Mouse (Mus musculus): ENCODE measurements around the gene Mars. TPM values are rescaled to one million over a fixed set of nuclear protein-coding genes. Genes with fewer than 3 reads are reported as not detected.

The Mars gene
- polyA plus RNA-seq, 1 experiment = 35.4 TPM

DNA sequence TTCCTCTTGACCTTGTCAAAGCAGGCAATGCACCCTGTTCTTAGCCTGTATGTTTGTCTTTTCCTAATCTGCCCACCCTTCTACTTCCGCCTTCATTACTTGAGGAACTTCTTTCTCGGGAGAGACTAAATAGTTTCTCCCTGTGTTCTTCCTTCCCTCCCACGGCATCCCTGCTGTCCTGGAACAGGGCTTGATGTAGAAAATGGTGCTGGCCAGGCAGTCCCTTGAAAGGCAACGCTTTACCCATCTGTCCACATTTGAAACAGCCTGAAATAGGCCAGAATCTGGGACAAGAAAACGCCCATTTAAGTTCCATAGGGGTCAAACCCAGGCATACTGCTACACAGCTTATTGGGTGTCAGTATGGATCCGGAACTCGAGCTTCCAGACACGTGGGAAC, 38.2 kb upstream of the Mars start:
- DNase-seq = no peak
- 74% methylated on average over 8 of the region's 8 CpGs for WGBS
- Histone ChIP-seq H3K4me1 (ENCODE audit: control insufficient read depth, insufficient read depth, low read length) (no peaks in the 10 kb centered on the region), H3K4me3 (replicated peaks; ENCODE audit: extremely low read depth, low read depth, low read length) (no peak overlapping the region)
- no peak for TF ChIP-seq POLR2A (IDR thresholded peaks at IDR 0.05; ENCODE audit: borderline replicate concordance, extremely low read depth, low read depth, low read length)
- no peak for TF ChIP-seq CTCF (IDR thresholded peaks at IDR 0.05; ENCODE audit: insufficient read depth, low read length)

GRCm38 (mm10) chr10:127348957-127349356, 37.4 kb upstream of the Mars start:
- TF ChIP-seq CTCF (IDR thresholded peaks at IDR 0.05; ENCODE audit: insufficient read depth, low read length) (peak; percentile 24; the same call in 1 of the 2 replicates), POLR2A (IDR thresholded peaks at IDR 0.05; ENCODE audit: borderline replicate concordance, extremely low read depth, low read depth, low read length) (no peak)
- no peak for DNase-seq
- WGBS = 56% methylated on average over 4 of the region's 4 CpGs
- Histone ChIP-seq H3K4me1 (ENCODE audit: control insufficient read depth, insufficient read depth, low read length) (no peaks in the 10 kb centered on the region), H3K4me3 (replicated peaks; ENCODE audit: extremely low read depth, low read depth, low read length) (no peak overlapping the region)

GRCm38 (mm10) chr10:127346173-127346572, 34.6 kb upstream of the Mars start:
- DNase-seq = no peak
- 73% methylated on average over 3 of the region's 3 CpGs for WGBS
- Histone ChIP-seq H3K4me1 (ENCODE audit: control insufficient read depth, insufficient read depth, low read length) (0 out of 2 replicates have a peak, but pooled peaks cover 2% of the 10 kb centered on the region), H3K4me3 (replicated peaks; ENCODE audit: extremely low read depth, low read depth, low read length) (no peak overlapping the region)
- TF ChIP-seq CTCF (IDR thresholded peaks at IDR 0.05; ENCODE audit: insufficient read depth, low read length) = no peak
- no peak for TF ChIP-seq POLR2A (IDR thresholded peaks at IDR 0.05; ENCODE audit: borderline replicate concordance, extremely low read depth, low read depth, low read length)

DNA sequence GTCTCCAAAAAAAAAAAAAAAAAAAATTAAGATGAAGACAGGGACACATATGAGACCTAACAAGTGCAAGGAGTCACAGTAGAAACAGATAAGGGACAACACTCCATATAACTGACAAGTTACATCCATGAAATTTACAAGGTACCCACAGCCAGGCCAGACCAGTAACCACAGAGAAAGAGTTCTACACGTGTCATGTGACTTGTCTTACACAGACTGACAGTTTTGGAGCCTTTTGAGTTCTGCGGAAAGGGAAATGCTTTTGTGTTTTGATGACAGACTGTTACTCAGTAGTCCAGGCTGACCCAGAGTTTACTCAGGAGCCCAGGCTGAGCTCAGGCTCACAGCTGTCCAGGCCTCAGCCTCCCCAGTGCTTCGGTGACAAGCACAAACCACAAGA, 31.4 kb upstream of the Mars start:
- H3K4me1 ChIP-seq (ENCODE audit: control insufficient read depth, insufficient read depth, low read length) = peaks cover 2% of the 10 kb centered on the region; the same call in 1 of the 2 replicates
- no peak overlapping the region for H3K4me3 ChIP-seq (replicated peaks; ENCODE audit: extremely low read depth, low read depth, low read length)
- 64% methylated on average over 3 of the region's 3 CpGs for WGBS
- DNase-seq = no peak
- TF ChIP-seq CTCF (IDR thresholded peaks at IDR 0.05; ENCODE audit: insufficient read depth, low read length) (no peak), POLR2A (IDR thresholded peaks at IDR 0.05; ENCODE audit: borderline replicate concordance, extremely low read depth, low read depth, low read length) (no peak)

- peaks cover 2% of the 10 kb centered on the region; the same call in 1 of the 2 replicates for H3K4me1 ChIP-seq (ENCODE audit: control insufficient read depth, insufficient read depth, low read length)
- peak within 1 kb of the TSS; percentile 64 for H3K4me3 ChIP-seq (replicated peaks; ENCODE audit: extremely low read depth, low read depth, low read length)
- peak; percentile 87 for DNase-seq
- under 1% methylated on average over 29 of the region's 29 CpGs for WGBS
- no peak; the same call in 1 of the 2 replicates for TF ChIP-seq POLR2A (IDR thresholded peaks at IDR 0.05; ENCODE audit: borderline replicate concordance, extremely low read depth, low read depth, low read length)
- TF ChIP-seq CTCF (IDR thresholded peaks at IDR 0.05; ENCODE audit: insufficient read depth, low read length) = peak; percentile 94
These were observed 30.5 kb upstream of the Mars start, which contains the start of gene Gli1 for GRCm38 (mm10) chr10:127341891-127342639. Gene Gli1 (minus strand): TSS chr10:127341974.

GRCm38 (mm10) chr10:127341360-127341690, 29.7 kb upstream of the Mars start:
- no peak for TF ChIP-seq CTCF (IDR thresholded peaks at IDR 0.05; ENCODE audit: insufficient read depth, low read length)
- TF ChIP-seq POLR2A (IDR thresholded peaks at IDR 0.05; ENCODE audit: borderline replicate concordance, extremely low read depth, low read depth, low read length) = no peak
- H3K4me3 ChIP-seq (replicated peaks; ENCODE audit: extremely low read depth, low read depth, low read length) = no peak overlapping the region
- WGBS = 2% methylated on average over 11 of the region's 11 CpGs
- no peak for DNase-seq
- peaks cover 2% of the 10 kb centered on the region; the same call in 1 of the 2 replicates for H3K4me1 ChIP-seq (ENCODE audit: control insufficient read depth, insufficient read depth, low read length)

DNA sequence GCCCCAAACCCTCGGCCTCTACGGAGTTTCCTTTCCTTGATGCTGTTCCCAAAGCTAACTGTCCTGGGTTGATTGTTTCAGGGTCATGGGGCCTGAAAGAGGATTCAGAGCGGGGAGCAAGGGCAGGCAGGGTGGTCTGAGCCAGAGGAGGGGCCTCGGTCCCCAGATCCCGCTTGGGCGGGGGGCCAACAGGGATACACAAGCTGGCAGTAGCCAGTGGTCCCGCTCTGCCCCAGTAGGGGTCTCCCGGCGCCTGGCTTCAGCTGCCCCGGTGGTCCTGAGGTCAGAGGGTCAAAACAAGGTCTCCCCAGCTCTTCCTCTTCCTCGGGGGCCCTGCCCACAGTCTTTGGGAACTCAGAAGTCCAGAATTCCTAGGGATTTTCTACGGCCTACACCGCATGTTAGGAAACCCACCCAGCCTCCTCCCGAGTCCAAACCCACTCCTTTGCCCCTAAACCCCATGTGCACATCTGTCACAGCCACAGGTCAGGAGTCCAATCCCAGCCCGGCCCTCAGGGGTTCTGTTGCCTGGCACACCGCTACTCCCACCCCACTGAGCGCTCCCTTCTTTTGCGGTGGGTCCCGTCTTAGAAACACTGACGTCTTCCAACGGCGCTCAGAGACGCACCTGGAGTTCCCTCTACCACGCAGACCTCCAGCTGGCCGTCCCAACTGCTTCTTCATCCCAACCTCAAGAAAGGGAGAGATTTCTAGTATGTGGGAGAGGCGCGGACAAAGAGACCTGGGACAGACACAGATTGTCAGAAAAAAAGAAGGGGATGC, 29.2 kb upstream of the Mars start:
- H3K4me3 ChIP-seq (replicated peaks; ENCODE audit: extremely low read depth, low read depth, low read length) = no peak overlapping the region
- WGBS = 3% methylated on average over 27 of the region's 27 CpGs

DNA sequence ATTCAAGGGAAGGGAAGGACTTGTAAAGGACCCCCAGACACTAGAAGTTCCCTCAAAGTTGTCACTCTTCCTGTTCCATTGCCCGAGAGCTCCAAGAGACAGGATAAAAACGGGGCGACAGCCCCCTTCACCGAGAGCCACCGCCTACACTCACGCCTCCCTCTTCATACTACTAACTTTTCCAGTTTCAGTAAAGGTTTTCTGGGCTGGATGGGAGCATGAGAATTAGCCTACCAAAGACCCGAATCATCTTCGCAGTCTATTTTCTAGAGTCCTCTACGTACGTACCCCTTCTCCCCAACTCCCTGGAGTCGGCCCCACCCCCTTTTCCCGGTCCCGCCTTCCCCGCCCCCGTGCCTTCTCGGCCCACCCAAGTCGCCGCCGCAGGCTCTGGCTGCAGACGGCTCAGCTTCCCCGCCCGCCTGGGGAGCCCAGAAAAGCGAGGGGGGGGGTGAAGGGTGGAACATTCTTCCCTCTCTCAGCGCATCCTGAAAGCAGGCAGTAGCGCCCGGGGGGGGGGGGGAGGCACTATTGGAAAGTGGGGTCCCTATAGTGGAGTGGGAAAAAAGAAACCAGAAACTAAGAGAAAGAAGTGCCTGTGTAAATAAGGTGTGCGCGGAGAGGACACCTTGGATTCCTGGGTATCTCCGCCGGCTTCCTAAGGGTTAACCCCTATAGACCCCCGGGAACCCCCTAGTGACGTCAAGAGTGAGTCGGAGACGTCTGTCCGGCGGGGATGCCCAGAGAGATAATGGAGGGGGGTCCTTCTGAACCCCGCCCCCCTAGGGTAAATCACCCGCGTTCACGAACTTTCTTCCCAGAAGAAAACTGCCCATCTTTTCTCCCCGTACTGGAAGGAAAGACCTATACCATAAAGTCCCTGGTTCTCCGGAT, 28.3 kb upstream of the Mars start:
- peak overlapping the region; percentile 59 for H3K4me3 ChIP-seq (replicated peaks; ENCODE audit: extremely low read depth, low read depth, low read length)
- peak; percentile 25 for DNase-seq
- TF ChIP-seq CTCF (IDR thresholded peaks at IDR 0.05; ENCODE audit: insufficient read depth, low read length) (no peak), POLR2A (IDR thresholded peaks at IDR 0.05; ENCODE audit: borderline replicate concordance, extremely low read depth, low read depth, low read length) (no peak)
- H3K4me1 ChIP-seq (ENCODE audit: control insufficient read depth, insufficient read depth, low read length) = peaks cover 2% of the 10 kb centered on the region; the same call in 1 of the 2 replicates
- under 1% methylated on average over 40 of the region's 42 CpGs for WGBS

More for the DNA sequence above, 29.2 kb upstream of the Mars start:
- DNase-seq = no peak
- peaks cover 2% of the 10 kb centered on the region; the same call in 1 of the 2 replicates for H3K4me1 ChIP-seq (ENCODE audit: control insufficient read depth, insufficient read depth, low read length)
- TF ChIP-seq CTCF (IDR thresholded peaks at IDR 0.05; ENCODE audit: insufficient read depth, low read length) = no peak
- TF ChIP-seq POLR2A (IDR thresholded peaks at IDR 0.05; ENCODE audit: borderline replicate concordance, extremely low read depth, low read depth, low read length) = no peak
